Mouse (Mus musculus) urinary bladder, adult 18-20 months (tissue): Measurements from ENCODE around the gene Uqcc3.
"Not testable (repeated sequence)": the region's sequence is repeated elsewhere in the genome, so short reads cannot be mapped to it uniquely, and the experiment has no call there.

Experiments
- DNase-seq, 2 experiments: peaks; one replicate each; pipeline ENCODE4 v3.0.0; 2022; ENCODE audit warnings: low spot score in 2 of 2, mixed read lengths in 2 of 2

Uqcc3 gene

DNA sequence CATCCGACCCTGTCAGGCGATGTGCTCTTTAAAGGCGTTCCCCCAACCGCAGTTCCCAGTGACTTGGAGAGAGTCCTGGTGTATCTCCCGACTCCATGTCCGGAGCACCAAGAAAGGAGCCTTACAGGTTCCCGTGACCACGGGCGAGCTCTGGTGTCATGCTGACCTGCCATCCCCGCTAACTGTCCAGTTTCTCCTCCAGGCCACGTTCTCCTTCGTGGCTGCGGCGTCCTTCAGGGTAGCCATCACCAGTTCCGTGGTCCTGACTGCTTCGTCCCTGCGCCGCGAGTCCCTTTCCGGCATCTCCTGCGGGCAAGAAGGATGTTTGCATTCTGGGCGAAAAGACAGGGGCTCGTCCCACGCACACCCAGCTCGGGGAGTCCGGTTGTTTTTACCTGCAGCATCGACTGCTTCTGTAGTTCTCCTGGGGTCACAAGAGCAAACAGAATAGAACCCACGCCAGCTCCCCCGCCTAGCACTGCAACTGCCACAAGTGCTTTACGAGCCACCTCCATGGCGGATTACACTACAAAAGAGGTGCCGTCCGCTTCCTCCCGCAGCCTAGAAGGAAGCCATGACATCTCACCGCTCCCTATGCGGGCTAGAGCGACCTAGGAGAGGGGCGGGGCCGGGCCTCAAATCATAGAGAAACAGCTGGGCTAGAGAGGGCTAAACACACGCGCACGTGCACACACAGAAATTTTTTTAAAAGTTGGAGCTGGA is at the start of gene Uqcc3:
TSS of gene Uqcc3 (minus strand) at position 613 of the 723 bp plus-strand sequence.
- DNase-seq, result peak; percentile 78 to 86

- no peak for DNase-seq
These were observed 49.4 kb upstream of the Uqcc3 start for GRCm38 (mm10) chr19:8930117-8930516.

DNA sequence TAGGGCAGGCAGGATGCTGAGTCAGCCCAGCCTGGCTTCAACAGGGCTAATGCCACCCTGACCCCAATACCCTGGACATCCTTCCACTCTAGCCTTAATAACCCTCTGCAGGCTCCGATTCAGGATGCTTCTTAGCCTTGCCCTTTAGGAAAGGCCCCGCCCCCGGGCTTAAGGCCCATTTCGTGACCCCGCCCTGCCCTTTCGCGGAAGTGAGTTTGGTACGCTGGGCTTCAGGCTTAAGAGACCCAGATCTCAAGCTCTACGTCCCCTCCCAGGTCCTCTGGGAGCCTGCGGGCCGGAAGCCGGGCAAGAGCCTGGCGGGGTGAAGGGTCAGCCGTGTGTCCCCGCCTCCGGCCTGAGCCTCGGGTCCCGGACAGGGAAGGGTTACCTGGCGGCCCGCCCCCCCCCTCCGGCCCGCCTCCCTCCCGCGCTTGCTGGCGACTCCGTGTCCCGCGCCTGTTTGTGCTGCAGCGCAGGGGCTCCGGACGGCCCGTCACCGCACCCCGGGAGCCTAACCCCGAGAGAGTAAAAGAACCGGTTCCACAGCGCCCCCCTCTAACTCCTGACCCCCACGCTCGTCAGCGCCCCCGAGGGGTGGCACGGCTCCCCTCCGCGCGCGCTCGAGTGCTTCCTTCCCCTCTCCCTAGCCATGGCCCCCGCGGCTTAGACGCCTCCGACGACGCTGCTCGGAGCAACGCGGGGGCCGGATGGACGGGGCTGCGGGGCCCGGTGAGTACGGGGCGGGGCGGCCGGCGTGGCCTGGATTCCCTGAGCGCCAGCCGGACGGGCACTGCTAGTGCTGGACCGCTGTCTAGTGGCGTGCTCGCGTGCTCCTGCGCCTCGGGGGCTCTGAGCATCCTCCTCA is 48.7 kb upstream of the Uqcc3 start, which contains the start of the genes Rom1 and Eml3:
TSS of gene Rom1 (minus strand) at position 133 of the 865 bp plus-strand sequence.
TSS of gene Eml3 (plus strand) at position 329 of the 865 bp plus-strand sequence.
- peak; percentile 86 to 93 for DNase-seq

DNA sequence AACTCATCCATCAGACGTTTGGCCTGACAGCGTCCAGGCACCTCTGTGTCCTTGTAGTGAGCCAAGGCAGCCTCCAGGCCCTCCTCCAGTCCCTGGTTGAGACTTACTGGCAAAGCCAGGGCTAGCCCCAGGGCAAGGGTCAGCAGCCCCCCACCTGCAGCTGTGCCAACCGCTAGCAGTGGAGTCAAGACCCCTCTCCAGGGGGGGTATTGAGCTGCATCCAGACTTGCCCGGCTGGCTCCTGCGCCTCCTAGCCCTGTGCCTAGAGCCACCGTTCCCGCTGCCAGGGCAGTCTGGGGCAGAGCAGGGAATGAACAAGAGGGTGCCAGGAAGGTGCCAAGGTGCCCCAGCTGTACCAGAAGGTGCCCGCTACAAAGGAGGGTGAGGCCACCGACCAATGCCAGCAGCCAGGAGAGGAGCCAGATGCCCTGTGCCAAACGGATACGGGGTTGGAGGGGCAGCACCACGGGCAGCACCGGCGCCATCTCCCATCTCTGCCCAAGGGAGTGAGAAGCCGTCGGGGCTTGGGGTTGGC is 48.0 kb upstream of the Uqcc3 start:
- no peak for DNase-seq

GRCm38 (mm10) chr19:8927891-8928525 is 47.3 kb upstream of the Uqcc3 start:
- DNase-seq, result no peak

DNA sequence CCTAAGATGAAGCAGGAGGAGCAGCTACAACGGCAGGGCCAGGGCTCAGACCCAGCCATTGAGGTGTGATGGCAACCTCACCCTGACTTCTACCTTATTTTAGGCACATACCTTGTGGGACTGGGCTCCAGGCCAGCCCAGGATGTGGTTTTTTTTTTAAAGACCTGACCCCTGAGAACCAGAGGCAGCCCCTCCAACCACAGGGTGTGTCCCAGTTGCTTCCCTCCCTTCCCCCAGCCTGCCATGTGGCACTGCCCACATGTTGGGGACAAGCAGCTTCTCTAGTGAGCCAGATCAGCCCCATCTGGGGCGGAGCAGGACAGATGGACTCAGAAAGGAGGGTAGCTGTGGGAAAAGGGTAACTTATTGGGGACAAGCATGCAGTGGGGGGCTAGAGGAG is 46.0 kb upstream of the Uqcc3 start:
- DNase-seq, result no peak

DNA sequence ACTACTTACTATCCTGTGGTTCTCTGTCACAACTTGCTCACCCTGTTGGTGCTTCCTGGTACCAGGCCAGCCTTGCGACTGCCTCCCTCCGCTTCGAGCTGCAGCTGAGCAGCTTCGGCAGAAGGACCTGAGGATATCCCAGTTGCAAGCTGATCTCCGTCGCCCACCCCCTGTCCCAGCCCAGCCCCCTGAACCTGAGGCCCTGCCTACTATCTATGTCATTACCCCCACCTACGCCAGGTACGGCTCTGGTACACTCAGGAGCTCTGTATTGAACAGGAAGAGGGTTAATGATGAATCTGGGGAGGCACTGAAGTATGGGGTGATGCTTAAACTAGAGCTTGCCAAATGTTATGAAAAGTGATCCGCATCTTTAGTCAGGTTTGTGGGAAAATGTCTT is 41.0 kb upstream of the Uqcc3 start:
- DNase-seq, result no peak

DNA sequence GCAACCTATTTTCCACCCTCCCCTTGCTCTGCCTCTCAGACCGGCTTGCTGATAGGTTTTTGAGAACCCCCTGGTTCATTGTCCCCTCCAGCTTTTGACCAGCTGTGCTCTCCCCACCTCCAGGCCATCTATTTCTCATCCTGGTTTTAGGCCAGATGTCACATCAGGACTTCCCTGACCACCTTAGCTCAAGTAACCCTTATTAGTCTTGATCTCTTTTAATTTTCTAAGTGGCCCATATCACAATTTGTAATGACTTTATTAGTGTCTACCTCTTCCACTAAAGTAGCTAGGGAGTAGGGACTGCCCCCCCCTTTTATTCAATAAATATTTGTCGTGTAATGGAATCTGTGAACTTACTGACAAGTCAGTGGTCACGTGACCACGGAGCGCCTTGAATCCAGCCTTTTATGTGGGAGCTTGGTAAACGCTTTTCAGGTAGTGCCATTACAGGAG is 40.1 kb upstream of the Uqcc3 start:
- no peak for DNase-seq

- peak; percentile 94 to 96 for DNase-seq
These were observed 39.5 kb upstream of the Uqcc3 start, which contains the start of gene B3gat3 for GRCm38 (mm10) chr19:8920073-8920736. Gene B3gat3 (plus strand): TSS chr19:8920374.

DNA sequence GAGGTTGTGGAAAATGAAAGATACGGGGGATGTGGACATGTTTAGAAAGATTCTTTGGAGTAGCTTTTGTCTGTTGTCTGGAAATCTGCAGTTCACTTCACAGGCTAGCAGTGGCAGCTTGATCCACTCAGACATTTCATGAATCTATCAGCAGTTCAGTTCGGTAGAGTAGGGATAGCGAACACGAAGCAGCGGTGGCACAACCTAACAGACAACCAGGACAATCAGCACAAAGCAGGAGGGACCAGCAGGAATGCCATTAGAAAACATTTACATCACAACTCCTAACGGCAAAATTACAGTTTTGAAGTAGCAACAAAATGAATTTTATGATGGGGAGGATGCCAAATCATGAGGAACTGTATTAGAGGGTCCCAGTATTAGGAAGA is 39.0 kb upstream of the Uqcc3 start:
- no peak for DNase-seq

DNA sequence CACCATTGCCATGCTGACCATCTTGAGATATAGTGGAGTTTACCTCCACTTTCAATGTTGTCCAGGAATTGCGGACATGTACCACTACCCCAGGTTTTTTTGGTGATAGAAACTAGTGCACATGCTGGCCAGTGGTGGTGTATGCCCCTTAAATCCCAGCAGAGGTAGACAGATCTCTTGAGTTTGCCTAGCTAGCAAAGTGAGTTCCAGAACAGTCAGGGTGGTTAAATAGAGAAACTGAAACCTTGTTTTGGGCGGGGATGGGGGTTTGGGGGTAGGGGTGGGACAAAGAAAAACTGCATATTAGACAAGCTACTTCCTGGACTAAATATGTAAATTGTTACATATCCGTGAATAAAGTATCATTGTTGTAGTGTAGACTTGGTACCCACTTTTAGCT is 38.3 kb upstream of the Uqcc3 start:
- no peak for DNase-seq

GRCm38 (mm10) chr19:8914212-8914611 is 33.5 kb upstream of the Uqcc3 start:
- DNase-seq, result no peak

- no peak for DNase-seq
These were observed 31.1 kb upstream of the Uqcc3 start for GRCm38 (mm10) chr19:8911810-8912209.

DNA sequence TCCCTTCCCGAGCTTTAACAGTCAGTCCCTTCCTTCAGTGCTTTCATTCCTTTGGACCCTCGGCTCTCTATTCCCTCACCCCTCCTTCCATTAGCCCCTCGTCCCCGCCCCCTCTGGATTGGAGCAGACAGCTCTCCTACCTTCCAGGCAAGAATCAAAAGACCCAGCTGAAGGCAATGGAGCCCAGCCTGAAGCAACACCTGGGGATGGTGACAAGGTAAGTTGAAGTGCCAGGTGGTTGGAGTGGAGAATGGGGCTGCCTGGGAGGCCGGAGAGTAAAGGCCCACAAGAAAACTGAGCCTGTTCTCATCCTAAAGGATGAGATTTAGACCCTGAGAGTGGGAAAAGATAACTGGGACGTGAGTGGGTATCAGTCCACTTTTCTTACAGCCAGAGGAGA is 27.8 kb upstream of the Uqcc3 start:
- DNase-seq, result no peak

- DNase-seq, result no peak
These were observed 22.7 kb upstream of the Uqcc3 start for GRCm38 (mm10) chr19:8903412-8903811.

DNA sequence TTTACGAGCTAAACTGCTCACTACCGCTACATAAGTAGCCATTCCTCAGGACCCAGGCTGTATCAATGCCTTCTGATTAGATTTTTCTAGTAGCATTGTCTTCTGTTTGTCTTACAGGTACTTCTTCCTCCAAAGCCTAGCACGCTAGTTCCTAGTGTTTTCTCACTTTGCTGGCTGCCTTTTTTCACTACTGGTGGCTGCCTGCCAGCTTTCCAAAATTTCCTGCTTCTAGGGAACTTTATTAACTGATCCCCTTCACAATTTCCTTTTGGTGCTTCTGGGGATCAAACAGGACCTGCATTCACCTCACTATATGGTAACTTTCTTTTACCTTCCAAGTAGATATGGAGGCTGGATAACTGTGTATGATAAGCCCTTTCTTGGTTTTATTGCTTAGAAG is 18.4 kb upstream of the Uqcc3 start:
- no peak for DNase-seq

- DNase-seq, result no peak
These were observed 17.9 kb upstream of the Uqcc3 start for GRCm38 (mm10) chr19:8898576-8898975.

GRCm38 (mm10) chr19:8897865-8898495 is 17.3 kb upstream of the Uqcc3 start, which contains the start of gene Ganab:
Gene Ganab (plus strand): TSS chr19:8898071.
- DNase-seq, result peak; percentile 89 to 95

DNA sequence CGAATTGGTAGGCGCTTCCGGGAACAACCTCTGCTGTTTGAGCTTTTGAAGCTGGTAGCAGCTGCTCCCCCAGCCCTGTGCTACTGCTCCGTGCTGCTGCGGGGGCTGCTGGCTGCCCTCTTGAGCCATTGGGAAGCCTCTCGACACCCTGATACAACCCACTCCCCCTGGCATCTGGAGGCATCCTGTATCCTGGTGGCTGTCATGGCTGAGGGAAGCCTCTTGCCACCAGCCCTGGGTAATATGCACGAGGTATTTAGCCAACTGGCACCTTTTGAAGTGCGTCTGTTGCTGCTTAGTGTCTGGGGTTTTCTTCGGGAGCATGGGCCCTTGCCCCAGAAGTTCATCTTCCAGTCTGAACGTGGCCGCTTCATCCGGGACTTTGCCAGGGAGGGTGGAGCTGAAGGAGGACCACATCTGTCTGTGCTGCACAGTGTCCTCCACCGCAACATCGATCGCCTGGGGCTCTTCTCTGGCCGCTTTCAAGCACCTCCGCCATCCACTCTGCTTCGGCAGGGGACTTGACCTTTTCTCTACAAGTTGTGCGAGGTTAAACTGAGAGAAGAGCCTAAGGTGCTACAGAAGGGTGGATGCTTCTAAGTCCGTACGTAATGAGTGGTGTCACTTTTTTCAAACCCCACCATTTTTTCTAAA is 16.6 kb upstream of the Uqcc3 start:
- DNase-seq, result not testable (repeated sequence)

- DNase-seq, result not testable (repeated sequence)
These were observed 15.5 kb upstream of the Uqcc3 start for GRCm38 (mm10) chr19:8896231-8896630.
